Mouse (Mus musculus) liver, embryonic 14.5 days (tissue): Measurements from ENCODE around the gene Mrps5.

ENCODE experiments used
- CTCF ChIP-seq: IDR thresholded peaks from 2 replicates; pipeline ENCODE4 v1.5.1; 2016; ENCODE audit warnings: antibody characterized with exemption, low read depth, control low read depth
- EP300 ChIP-seq: IDR thresholded peaks from 2 replicates; pipeline ENCODE4 v1.6.1; 2016; ENCODE audit warnings: antibody characterized with exemption, low read depth

DNA sequence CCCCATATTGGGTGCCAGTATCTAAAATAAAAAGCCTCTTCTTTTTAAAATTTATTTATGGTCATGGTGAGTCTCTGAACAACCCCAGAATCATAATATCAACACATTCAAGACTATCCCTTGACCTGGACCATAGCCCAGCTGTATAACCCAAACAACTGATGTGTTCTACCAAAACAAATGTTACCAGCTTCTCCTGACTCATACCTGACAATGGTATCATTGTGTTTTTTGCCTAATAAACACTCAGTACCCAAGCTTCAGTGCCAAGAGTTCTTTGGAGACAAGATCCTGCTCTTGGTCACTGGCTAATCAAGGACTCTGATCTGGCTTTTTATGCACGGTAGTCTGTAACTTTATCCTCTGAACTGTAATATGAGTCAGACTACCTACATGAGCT is 13.7 kb upstream of the Mrps5 start:
- TF ChIP-seq CTCF: no peak
- no peak for TF ChIP-seq EP300
